Mouse (Mus musculus): ENCODE data around the gene Tnfsf13b. TPM values are rescaled to one million over a fixed set of nuclear protein-coding genes. Genes with fewer than 3 reads are reported as not detected.
A peak's percentile ranks its signal among the peaks of the same experiment; 100 is the strongest.

The Tnfsf13b gene
- polyA plus RNA-seq, 1 experiment = not detected

GRCm38 (mm10) chr8:9978475-9979230 is 27.6 kb upstream of the Tnfsf13b start:
- peaks cover 8% of the 10 kb centered on the region for H3K4me1 ChIP-seq (ENCODE audit: control insufficient read depth, insufficient read depth, low read length)
- H3K27ac ChIP-seq (ENCODE audit: insufficient read depth, low read depth, low read length) = no peak overlapping the region
- TF ChIP-seq POLR2A (IDR thresholded peaks at IDR 0.05; ENCODE audit: insufficient read depth, low read depth, low read length) (no peak), CTCF (IDR thresholded peaks at IDR 0.05; ENCODE audit: insufficient read depth, low read depth, low read length) (no peak)
- H3K4me3 ChIP-seq (ENCODE audit: insufficient read depth, low read depth, low read length) = peak overlapping the region; percentile 98
- WGBS = 34% methylated on average over 18 of the region's 18 CpGs

GRCm38 (mm10) chr8:9979746-9980145 is 26.5 kb upstream of the Tnfsf13b start:
- WGBS = 47% methylated on average over 1 of the region's 1 CpGs
- H3K4me1 ChIP-seq (ENCODE audit: control insufficient read depth, insufficient read depth, low read length) = peaks cover 8% of the 10 kb centered on the region
- H3K27ac ChIP-seq (ENCODE audit: insufficient read depth, low read depth, low read length) = no peak overlapping the region
- H3K4me3 ChIP-seq (ENCODE audit: insufficient read depth, low read depth, low read length) = no peak overlapping the region
- TF ChIP-seq CTCF (IDR thresholded peaks at IDR 0.05; ENCODE audit: insufficient read depth, low read depth, low read length) (no peak), POLR2A (IDR thresholded peaks at IDR 0.05; ENCODE audit: insufficient read depth, low read depth, low read length) (no peak)

GRCm38 (mm10) chr8:9980188-9980587 is 26.1 kb upstream of the Tnfsf13b start:
- TF ChIP-seq POLR2A (IDR thresholded peaks at IDR 0.05; ENCODE audit: insufficient read depth, low read depth, low read length) (no peak), CTCF (IDR thresholded peaks at IDR 0.05; ENCODE audit: insufficient read depth, low read depth, low read length) (no peak)
- Histone ChIP-seq H3K4me3 (ENCODE audit: insufficient read depth, low read depth, low read length) (no peak overlapping the region), H3K4me1 (ENCODE audit: control insufficient read depth, insufficient read depth, low read length) (peaks cover 8% of the 10 kb centered on the region), H3K27ac (ENCODE audit: insufficient read depth, low read depth, low read length) (no peak overlapping the region)

GRCm38 (mm10) chr8:10004115-10004514 is 2.2 kb upstream of the Tnfsf13b start:
- WGBS = 87% methylated on average over 7 of the region's 7 CpGs

GRCm38 (mm10) chr8:10006986-10007659 is 856 bp downstream of the Tnfsf13b start:
- 9% methylated on average over 29 of the region's 29 CpGs for WGBS
- Histone ChIP-seq H3K4me1 (ENCODE audit: control insufficient read depth, insufficient read depth, low read length) (peaks cover 8% of the 10 kb centered on the region), H3K27ac (ENCODE audit: insufficient read depth, low read depth, low read length) (no peak overlapping the region), H3K4me3 (ENCODE audit: insufficient read depth, low read depth, low read length) (peak overlapping the region; percentile 46)
- TF ChIP-seq POLR2A (IDR thresholded peaks at IDR 0.05; ENCODE audit: insufficient read depth, low read depth, low read length) (no peak), CTCF (IDR thresholded peaks at IDR 0.05; ENCODE audit: insufficient read depth, low read depth, low read length) (no peak)

More at GRCm38 (mm10) chr8:10004115-10004514, 2.2 kb upstream of the Tnfsf13b start:
- Histone ChIP-seq H3K27ac (ENCODE audit: insufficient read depth, low read depth, low read length) (no peak overlapping the region), H3K4me3 (ENCODE audit: insufficient read depth, low read depth, low read length) (no peak overlapping the region), H3K4me1 (ENCODE audit: control insufficient read depth, insufficient read depth, low read length) (peaks cover 8% of the 10 kb centered on the region)
- TF ChIP-seq POLR2A (IDR thresholded peaks at IDR 0.05; ENCODE audit: insufficient read depth, low read depth, low read length) = no peak
- TF ChIP-seq CTCF (IDR thresholded peaks at IDR 0.05; ENCODE audit: insufficient read depth, low read depth, low read length) = no peak

- WGBS = 27% methylated on average over 6 of the region's 6 CpGs
- Histone ChIP-seq H3K4me3 (ENCODE audit: insufficient read depth, low read depth, low read length) (peak overlapping the region; percentile 46), H3K27ac (ENCODE audit: insufficient read depth, low read depth, low read length) (no peak overlapping the region), H3K4me1 (ENCODE audit: control insufficient read depth, insufficient read depth, low read length) (peaks cover 8% of the 10 kb centered on the region)
- TF ChIP-seq POLR2A (IDR thresholded peaks at IDR 0.05; ENCODE audit: insufficient read depth, low read depth, low read length) = no peak
- no peak for TF ChIP-seq CTCF (IDR thresholded peaks at IDR 0.05; ENCODE audit: insufficient read depth, low read depth, low read length)
These were observed 1.4 kb downstream of the Tnfsf13b start for GRCm38 (mm10) chr8:10007660-10008028.

GRCm38 (mm10) chr8:10016252-10016651 is 10.0 kb downstream of the Tnfsf13b start:
- Histone ChIP-seq H3K27ac (ENCODE audit: insufficient read depth, low read depth, low read length) (no peak overlapping the region), H3K4me3 (ENCODE audit: insufficient read depth, low read depth, low read length) (no peak overlapping the region), H3K4me1 (ENCODE audit: control insufficient read depth, insufficient read depth, low read length) (0 out of 2 replicates have a peak, but pooled peaks cover 2% of the 10 kb centered on the region)
- TF ChIP-seq CTCF (IDR thresholded peaks at IDR 0.05; ENCODE audit: insufficient read depth, low read depth, low read length) (no peak), POLR2A (IDR thresholded peaks at IDR 0.05; ENCODE audit: insufficient read depth, low read depth, low read length) (no peak)
- 32% methylated on average over 1 of the region's 1 CpGs for WGBS

- Histone ChIP-seq H3K27ac (ENCODE audit: insufficient read depth, low read depth, low read length) (no peak overlapping the region), H3K4me1 (ENCODE audit: control insufficient read depth, insufficient read depth, low read length) (0 out of 2 replicates have a peak, but pooled peaks cover 2% of the 10 kb centered on the region), H3K4me3 (ENCODE audit: insufficient read depth, low read depth, low read length) (no peak overlapping the region)
- TF ChIP-seq POLR2A (IDR thresholded peaks at IDR 0.05; ENCODE audit: insufficient read depth, low read depth, low read length) (no peak), CTCF (IDR thresholded peaks at IDR 0.05; ENCODE audit: insufficient read depth, low read depth, low read length) (no peak)
- WGBS = 27% methylated on average over 3 of the region's 3 CpGs
These were observed 11.0 kb downstream of the Tnfsf13b start for GRCm38 (mm10) chr8:10017231-10017630.
